Mouse (Mus musculus): ENCODE measurements at regions not wholly inside any gene's neighbourhood (a gene's known extent, or its start where the extent isn't known, plus 50 kb on each side); places are given as distances from the start of the nearest gene placed in this dataset.

GRCm38 (mm10) chr12:56459508-56460119 lies 77.1 kb downstream of the Nkx2-1 start:
- TF ChIP-seq CTCF (IDR thresholded peaks at IDR 0.05; ENCODE audit: low read depth) (no peak), EP300 (IDR thresholded peaks at IDR 0.05; ENCODE audit: low read depth) (no peak)
